Mouse (Mus musculus) bone marrow, adult 2 months (tissue): Measurements from ENCODE around the gene Rps6kl1.

Source experiments
- CTCF ChIP-seq: fragments of 200-500 bp; IDR thresholded peaks from 2 replicates; pipeline ENCODE4 v1.5.1; 2011; ENCODE audit warnings: low read length, control low read depth; ENCODE audit not compliant: control insufficient read depth, insufficient read depth
- POLR2A ChIP-seq: fragments of 200-500 bp; IDR thresholded peaks from 2 replicates; pipeline ENCODE4 v1.6.1; 2011; ENCODE audit warnings: low read depth, mild to moderate bottlenecking, control low read depth, low read length, borderline replicate concordance; ENCODE audit not compliant: control insufficient read depth

GRCm38 (mm10) chr12:85158801-85159200 is 7.7 kb upstream of the Rps6kl1 start:
- no peak for TF ChIP-seq POLR2A
- TF ChIP-seq CTCF = no peak
